Mouse (Mus musculus) cerebellum, adult 9-10 months (tissue): ENCODE results near the gene 5430402E10Rik.
"Not testable (repeated sequence)": the region's sequence is repeated elsewhere in the genome, so short reads cannot be mapped to it uniquely, and the experiment has no call there.

Source experiments
- DNase-seq: peaks from one replicate; pipeline ENCODE4 v3.0.0; 2022

The 5430402E10Rik gene

DNA sequence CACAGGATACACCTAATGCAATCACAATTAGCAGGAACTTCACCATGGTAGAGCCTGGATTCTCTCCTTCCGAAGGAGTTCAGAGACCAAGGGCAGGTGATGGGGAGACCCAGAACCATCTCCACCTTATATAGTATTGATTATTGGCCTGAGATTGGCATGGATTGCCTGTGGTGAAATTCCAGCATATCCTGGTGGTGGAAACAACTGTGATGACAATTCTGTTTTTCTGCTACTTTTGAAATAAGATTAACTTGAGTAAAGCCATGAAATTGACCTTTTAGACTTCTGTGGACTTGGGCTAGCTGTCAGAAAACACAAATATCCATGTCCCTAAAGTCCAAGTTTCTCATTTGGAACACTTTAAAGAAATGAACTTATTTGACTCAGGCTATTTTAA, at the start of gene 5430402E10Rik:
Gene 5430402E10Rik (minus strand): TSS at position 101 of the 400 bp plus-strand sequence.
- not testable (repeated sequence) for DNase-seq

- not testable (repeated sequence) for DNase-seq
These were observed 44.8 kb downstream of the 5430402E10Rik start for GRCm38 (mm10) chrX:77880033-77880432.
